In genomic region chr15:79687175-79687574, GRCm38 (mm10) we compare ENCODE assay signal across 1 mouse cellular context.
A peak's percentile ranks its signal among the peaks of the same experiment; 100 is the strongest.
TF ChIP-seq lines count a peak whose summit lies in the region.

No protein-coding gene starts in this region.

TF ChIP-seq in CH12.LX, 34 proteins besides CTCF, POLR2A, EP300 and RAD21:
- TF ChIP-seq MAZ (IDR thresholded peaks at IDR 0.05; ENCODE audit: low read depth, low read length) (0 out of 2 replicates have a peak, but pooled peaks have one; percentile 43), ZMIZ1 (IDR thresholded peaks at IDR 0.05; ENCODE audit: low read depth, low read length) (no peak), ELF1 (IDR thresholded peaks at IDR 0.05; ENCODE audit: low read depth, low read length) (no peak), MXI1 (IDR thresholded peaks at IDR 0.05; ENCODE audit: low read depth, low read length) (peak; percentile 60), KAT2A (IDR thresholded peaks at IDR 0.05; ENCODE audit: insufficient replicate concordance, low read length) (0 out of 2 replicates have a peak, but pooled peaks have one; percentile 29), MYC (IDR thresholded peaks at IDR 0.05; ENCODE audit: low read depth, low read length) (0 out of 2 replicates have a peak, but pooled peaks have one; percentile 30), SIN3A (IDR thresholded peaks at IDR 0.05; ENCODE audit: low read length) (peak; percentile 34)
